Mouse (Mus musculus) hindbrain, embryonic 14.5 days (tissue): ENCODE results near the gene Zfpm1. TPM values are rescaled to one million over a fixed set of nuclear protein-coding genes. Genes with fewer than 3 reads are reported as not detected.
A peak's percentile ranks its signal among the peaks of the same experiment; 100 is the strongest.

Experiments
- ATAC-seq: fragments of 200-750 bp; cut with Nextera tagmentation; 2 replicates; pipeline ENCODE4 v1.8.0; 2017; ENCODE audit warnings: moderate number of reproducible peaks, mild to moderate bottlenecking, moderate TSS enrichment, moderate library complexity; ENCODE audit not compliant: low FRiP score
- DNase-seq: peaks from one replicate; pipeline ENCODE4 v3.0.0-alpha.2; 2015; ENCODE audit warnings: low spot score
- H3K27ac ChIP-seq: fragments of 300-500 bp; sonication (generic); 2 replicates; pipeline ENCODE4 v1.5.1; 2014; ENCODE audit warnings: mild to moderate bottlenecking, moderate library complexity
- H3K27me3 ChIP-seq: fragments of 300-500 bp; sonication (generic); 2 replicates; pipeline ENCODE4 v1.6.1; 2014; ENCODE audit warnings: mild to moderate bottlenecking, low read length, mixed read lengths; ENCODE audit not compliant: control insufficient read depth, insufficient read depth
- H3K36me3 ChIP-seq: fragments of 300-500 bp; sonication (generic); replicated peaks from 2 replicates; pipeline ENCODE4 v1.6.1; 2014; ENCODE audit not compliant: control insufficient read depth, insufficient read depth
- H3K4me1 ChIP-seq: fragments of 300-500 bp; sonication (generic); replicated peaks from 2 replicates; pipeline ENCODE4 v1.6.1; 2014; ENCODE audit warnings: antibody characterized with exemption, low read length, mixed read lengths; ENCODE audit not compliant: control insufficient read depth, insufficient read depth
- H3K4me2 ChIP-seq: fragments of 300-500 bp; sonication (generic); replicated peaks from 2 replicates; pipeline ENCODE4 v1.6.1; 2014; ENCODE audit warnings: mild to moderate bottlenecking, moderate library complexity
- H3K4me3 ChIP-seq: fragments of 300-500 bp; sonication (generic); replicated peaks from 2 replicates; pipeline ENCODE4 v1.5.1; 2014; ENCODE audit warnings: mild to moderate bottlenecking, low read length
- H3K9ac ChIP-seq: fragments of 300-500 bp; sonication (generic); 2 replicates; pipeline ENCODE4 v1.6.1; 2014
- H3K9me3 ChIP-seq: fragments of 300-500 bp; sonication (generic); 2 replicates; pipeline ENCODE4 v1.6.1; 2016; ENCODE audit warnings: low read length; ENCODE audit not compliant: control insufficient read depth
- WGBS: fragments of 180-500 bp; shearing (Covaris S2); extraction: QIAGEN DNeasy Blood & Tissue Kit; methylation state at CpG from one replicate; pipeline ENCODE4 v1.1.7; 2014; 5-methylcytosine and 5-hydroxymethylcytosine counted together
- polyA plus RNA-seq: library from polyadenylated mRNA; unstranded; fragments of >200 nt; fragmentation: Nextera tagmentation; extraction: Ambion mirVana; gene quantifications from 2 replicates; pipeline ENCODE4 v1.2.1, GENCODE M21; 2014

Zfpm1 gene
- polyA plus RNA-seq, 1 experiment from 2014 or later, result 2.0 TPM

GRCm38 (mm10) chr8:122288344-122288743 is 6.4 kb downstream of the Zfpm1 start:
- H3K4me3 ChIP-seq, result no peak overlapping the region
- no peak overlapping the region for H3K4me2 ChIP-seq
- H3K9ac ChIP-seq, result no peak overlapping the region
- no peak for ATAC-seq
- no peaks in the 10 kb centered on the region for H3K27me3 ChIP-seq
- no peaks in the 10 kb centered on the region for H3K36me3 ChIP-seq
- no peak overlapping the region for H3K27ac ChIP-seq
- peaks cover 16% of the 10 kb centered on the region for H3K4me1 ChIP-seq
- WGBS, result 76% methylated on average over 3 of the region's 3 CpGs
- DNase-seq, result no peak
- H3K9me3 ChIP-seq, result no peaks in the 10 kb centered on the region

- no peak for ATAC-seq
- no peak overlapping the region for H3K9ac ChIP-seq
- H3K36me3 ChIP-seq, result no peaks in the 10 kb centered on the region
- no peak for DNase-seq
- H3K4me3 ChIP-seq, result no peak overlapping the region
- 70% methylated on average over 12 of the region's 12 CpGs for WGBS
- no peaks in the 10 kb centered on the region for H3K27me3 ChIP-seq
- H3K9me3 ChIP-seq, result no peaks in the 10 kb centered on the region
- no peak overlapping the region for H3K4me2 ChIP-seq
- no peak overlapping the region; the same call in 1 of the 2 replicates for H3K27ac ChIP-seq
- H3K4me1 ChIP-seq, result 0 out of 2 replicates have a peak, but pooled peaks cover 2% of the 10 kb centered on the region
Measured at GRCm38 (mm10) chr8:122291075-122291474, 9.1 kb downstream of the Zfpm1 start.

GRCm38 (mm10) chr8:122291549-122291948 is 9.6 kb downstream of the Zfpm1 start:
- Histone ChIP-seq H3K27ac (no peak overlapping the region; the same call in 1 of the 2 replicates), H3K36me3 (no peaks in the 10 kb centered on the region), H3K4me3 (no peak overlapping the region), H3K4me2 (no peak overlapping the region), H3K27me3 (no peaks in the 10 kb centered on the region), H3K4me1 (peaks cover 7% of the 10 kb centered on the region; the same call in 1 of the 2 replicates), H3K9ac (0 out of 2 replicates have a peak overlapping the region, but pooled peaks have one; percentile 26), H3K9me3 (no peaks in the 10 kb centered on the region)
- DNase-seq (no peak), ATAC-seq (no peak)
- WGBS, result 30% methylated on average over 10 of the region's 10 CpGs

GRCm38 (mm10) chr8:122293484-122293883 is 11.5 kb downstream of the Zfpm1 start:
- H3K36me3 ChIP-seq, result no peaks in the 10 kb centered on the region
- H3K4me1 ChIP-seq, result peaks cover 7% of the 10 kb centered on the region; the same call in 1 of the 2 replicates
- 77% methylated on average over 8 of the region's 10 CpGs for WGBS

GRCm38 (mm10) chr8:122294273-122294683 is 12.3 kb downstream of the Zfpm1 start:
- Histone ChIP-seq H3K27ac (no peak overlapping the region), H3K9ac (no peak overlapping the region), H3K36me3 (no peaks in the 10 kb centered on the region), H3K4me3 (no peak overlapping the region), H3K9me3 (no peaks in the 10 kb centered on the region), H3K4me2 (no peak overlapping the region), H3K27me3 (no peaks in the 10 kb centered on the region), H3K4me1 (peaks cover 7% of the 10 kb centered on the region; the same call in 1 of the 2 replicates)
- ATAC-seq (0 out of 2 replicates have a peak, but pooled peaks have one; percentile 19), DNase-seq (no peak)
- WGBS, result 8% methylated on average over 7 of the region's 7 CpGs

More at GRCm38 (mm10) chr8:122293484-122293883, 11.5 kb downstream of the Zfpm1 start:
- Histone ChIP-seq H3K9me3 (no peaks in the 10 kb centered on the region), H3K9ac (no peak overlapping the region), H3K27ac (no peak overlapping the region), H3K4me2 (no peak overlapping the region), H3K4me3 (no peak overlapping the region), H3K27me3 (no peaks in the 10 kb centered on the region)
- ATAC-seq, result no peak
- DNase-seq, result no peak

- no peaks in the 10 kb centered on the region for H3K9me3 ChIP-seq
- H3K27me3 ChIP-seq, result no peaks in the 10 kb centered on the region
- 55% methylated on average over 9 of the region's 9 CpGs for WGBS
- peaks cover 7% of the 10 kb centered on the region; the same call in 1 of the 2 replicates for H3K4me1 ChIP-seq
- H3K4me3 ChIP-seq, result no peak overlapping the region
- no peak overlapping the region for H3K27ac ChIP-seq
- no peak for DNase-seq
- H3K9ac ChIP-seq, result no peak overlapping the region
- H3K4me2 ChIP-seq, result no peak overlapping the region
- ATAC-seq, result no peak
- no peaks in the 10 kb centered on the region for H3K36me3 ChIP-seq
Measured at GRCm38 (mm10) chr8:122295389-122295788, 13.4 kb downstream of the Zfpm1 start.

- Histone ChIP-seq H3K4me2 (no peak overlapping the region), H3K4me1 (peaks cover 7% of the 10 kb centered on the region; the same call in 1 of the 2 replicates), H3K9me3 (no peaks in the 10 kb centered on the region), H3K27me3 (no peaks in the 10 kb centered on the region), H3K36me3 (no peaks in the 10 kb centered on the region), H3K4me3 (no peak overlapping the region), H3K9ac (no peak overlapping the region), H3K27ac (peak overlapping the region; percentile 60; the same call in 1 of the 2 replicates)
- 37% methylated on average over 24 of the region's 24 CpGs for WGBS
- ATAC-seq (peak; percentile 48; the same call in 1 of the 2 replicates), DNase-seq (no peak)
Measured at GRCm38 (mm10) chr8:122296173-122297001, 14.4 kb downstream of the Zfpm1 start.

GRCm38 (mm10) chr8:122299581-122300254 is 17.8 kb downstream of the Zfpm1 start:
- WGBS, result 71% methylated on average over 16 of the region's 16 CpGs
- no peak for DNase-seq
- H3K4me1 ChIP-seq, result peaks cover 7% of the 10 kb centered on the region
- H3K27ac ChIP-seq, result no peak overlapping the region
- H3K9me3 ChIP-seq, result no peaks in the 10 kb centered on the region
- ATAC-seq, result no peak
- no peaks in the 10 kb centered on the region for H3K36me3 ChIP-seq
- no peak overlapping the region for H3K9ac ChIP-seq
- no peaks in the 10 kb centered on the region for H3K27me3 ChIP-seq
- no peak overlapping the region for H3K4me3 ChIP-seq
- no peak overlapping the region for H3K4me2 ChIP-seq

GRCm38 (mm10) chr8:122301081-122301480 is 19.1 kb downstream of the Zfpm1 start:
- Histone ChIP-seq H3K27ac (peak overlapping the region; percentile 62), H3K9me3 (no peaks in the 10 kb centered on the region), H3K4me1 (peaks cover 5% of the 10 kb centered on the region), H3K27me3 (no peaks in the 10 kb centered on the region), H3K36me3 (no peaks in the 10 kb centered on the region), H3K9ac (no peak overlapping the region), H3K4me2 (no peak overlapping the region), H3K4me3 (no peak overlapping the region)
- ATAC-seq (no peak), DNase-seq (no peak)
- WGBS, result 42% methylated on average over 13 of the region's 13 CpGs
